Mouse (Mus musculus) skeletal muscle tissue, adult 2 months (tissue): ENCODE measurements around the gene Mrpl54.
"Not testable (repeated sequence)": the region's sequence is repeated elsewhere in the genome, so short reads cannot be mapped to it uniquely, and the experiment has no call there.

ENCODE experiments used
- DNase-seq: peaks from one replicate; pipeline ENCODE4 v3.0.0-alpha.2; 2012; ENCODE audit warnings: low read depth, low spot score

Mrpl54 gene

DNA sequence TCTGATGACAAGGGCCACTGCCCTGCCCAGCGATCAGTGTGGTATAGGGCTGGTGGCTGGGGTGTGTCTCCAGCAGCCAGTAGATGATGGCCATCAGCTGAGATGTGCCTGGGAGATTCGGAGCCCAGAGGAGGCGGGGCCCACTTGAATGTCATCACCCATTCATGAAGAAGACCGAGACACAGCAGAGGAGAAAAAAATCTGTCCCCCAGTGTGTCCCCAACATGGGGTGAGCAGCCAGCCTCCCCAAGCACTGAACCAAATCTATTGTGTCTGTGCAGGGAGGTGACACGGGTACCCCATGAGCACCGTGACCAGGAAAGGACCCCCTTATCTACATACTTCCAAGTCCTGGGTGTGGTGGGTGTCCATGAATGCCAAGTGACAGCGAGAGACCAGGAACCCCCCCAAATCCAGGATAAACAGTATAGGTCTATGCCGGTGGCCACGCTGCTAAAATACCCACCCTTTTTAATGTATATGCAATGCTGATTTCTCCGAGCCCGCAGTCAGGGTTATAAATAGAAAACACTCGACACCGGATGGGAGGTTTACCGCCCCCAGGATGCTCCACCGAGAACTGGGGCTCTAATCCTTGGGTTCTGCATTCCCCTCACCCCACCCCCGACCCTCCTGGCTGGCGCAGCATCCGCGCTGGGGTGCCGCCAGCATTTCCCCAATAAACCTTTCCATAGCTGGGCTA lies 36.8 kb downstream of the Mrpl54 start:
- DNase-seq, result no peak

DNA sequence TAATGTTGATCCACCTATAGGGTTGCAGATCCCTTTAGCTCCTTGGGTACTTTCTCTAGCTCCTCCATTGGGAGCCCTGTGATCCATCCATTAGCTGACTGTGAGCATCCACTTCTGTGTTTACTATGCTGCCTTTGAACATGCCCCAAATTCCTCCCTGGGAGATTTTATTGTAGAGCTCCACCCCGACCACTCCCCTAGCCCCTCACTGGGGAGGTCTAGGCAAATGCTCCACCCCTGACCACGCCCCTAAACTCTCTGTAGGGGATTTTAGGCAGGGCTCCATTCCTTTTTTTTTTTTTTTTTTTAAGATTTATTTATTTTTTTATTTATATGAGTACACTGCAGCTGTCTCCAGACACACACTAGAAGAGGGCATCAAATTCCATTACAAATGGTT lies 43.0 kb downstream of the Mrpl54 start:
- not testable (repeated sequence) for DNase-seq

DNA sequence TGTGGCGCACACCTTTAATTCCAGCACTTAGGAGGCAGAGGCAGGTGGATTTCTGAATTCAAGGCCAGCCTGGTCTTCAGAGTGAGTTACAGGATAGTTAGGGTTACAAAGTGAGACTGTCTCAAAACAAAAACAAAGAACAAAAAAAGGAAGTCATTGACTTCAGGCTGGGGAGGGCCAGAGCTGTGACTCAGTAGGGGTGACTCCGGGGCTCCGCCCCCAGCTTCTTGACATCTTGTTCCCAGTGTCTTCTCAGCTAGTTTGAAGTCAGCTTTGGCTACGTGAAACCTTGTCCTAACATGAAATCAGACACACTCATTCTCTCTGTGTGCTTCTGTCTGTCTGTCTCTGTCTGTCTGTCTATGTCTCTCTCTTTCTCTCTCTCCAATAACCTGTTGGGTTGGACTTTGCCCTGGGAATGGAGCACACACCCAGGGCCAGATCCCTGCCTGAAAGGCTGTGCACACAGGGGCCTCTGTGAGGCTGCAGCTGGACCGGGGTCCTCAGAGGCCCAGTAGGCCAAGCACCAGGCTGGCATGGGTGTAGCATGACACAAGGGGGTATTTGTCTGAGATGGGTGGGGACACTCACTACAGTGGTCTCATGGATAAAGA lies 45.2 kb downstream of the Mrpl54 start:
- no peak for DNase-seq

DNA sequence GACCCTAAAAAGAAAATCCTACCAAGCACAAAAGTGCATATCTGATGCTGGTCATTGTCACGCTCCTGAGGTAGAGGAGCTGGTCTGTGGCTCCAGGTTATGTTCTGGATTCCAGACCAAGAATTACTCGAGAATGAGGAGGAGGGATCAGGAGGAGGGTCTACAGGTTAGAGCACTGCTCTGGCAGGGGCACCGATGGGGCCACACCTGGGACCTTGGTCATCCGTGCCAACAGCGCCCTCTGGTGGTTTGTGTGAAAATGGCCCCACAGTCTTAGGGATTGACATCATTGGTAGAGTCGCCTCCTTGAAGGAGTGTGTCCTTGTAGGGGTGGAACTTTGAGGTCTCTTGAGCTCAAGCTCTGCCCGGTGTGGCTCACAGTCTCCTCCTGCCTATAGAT lies 48.8 kb downstream of the Mrpl54 start:
- DNase-seq, result no peak

DNA sequence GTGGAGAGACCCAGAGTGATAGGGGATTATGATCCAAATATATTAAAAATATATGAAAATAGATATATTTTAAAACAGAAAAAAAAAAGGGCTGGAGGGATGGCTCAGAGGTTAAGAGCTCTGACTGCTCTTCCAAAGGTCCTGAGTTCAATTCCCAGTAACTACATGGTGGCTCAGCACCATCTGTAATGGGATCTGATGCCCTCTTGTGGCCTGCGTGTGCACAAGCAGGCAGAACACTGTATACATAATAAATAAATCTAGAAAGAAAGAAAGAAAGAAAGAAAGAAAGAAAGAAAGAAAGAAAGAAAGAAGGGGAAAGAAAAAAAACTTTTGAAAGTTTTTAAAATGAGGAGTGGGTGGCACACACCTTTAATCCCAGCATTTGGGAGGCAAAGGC lies 49.5 kb downstream of the Mrpl54 start:
- not testable (repeated sequence) for DNase-seq

DNA sequence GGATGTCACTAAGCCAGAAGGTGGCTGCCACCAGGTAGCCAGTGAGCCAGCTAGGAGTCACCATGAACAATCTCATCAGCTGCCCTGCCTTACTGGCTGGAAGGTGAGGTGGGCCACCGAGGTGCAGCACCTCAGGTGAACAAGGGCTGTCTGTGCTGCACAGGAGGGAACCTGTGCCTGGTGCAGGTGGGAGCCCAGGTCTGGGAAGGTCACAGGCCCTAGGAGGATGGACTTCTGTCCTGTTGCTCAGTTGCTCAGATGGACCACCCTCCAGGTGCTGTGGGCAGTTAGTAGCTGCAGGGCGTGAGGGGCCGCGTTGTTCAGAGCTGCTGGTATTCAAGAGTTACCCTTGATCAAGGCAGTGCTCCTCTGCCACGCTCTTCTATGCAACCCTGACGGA lies 49.9 kb downstream of the Mrpl54 start:
- DNase-seq, result no peak

DNA sequence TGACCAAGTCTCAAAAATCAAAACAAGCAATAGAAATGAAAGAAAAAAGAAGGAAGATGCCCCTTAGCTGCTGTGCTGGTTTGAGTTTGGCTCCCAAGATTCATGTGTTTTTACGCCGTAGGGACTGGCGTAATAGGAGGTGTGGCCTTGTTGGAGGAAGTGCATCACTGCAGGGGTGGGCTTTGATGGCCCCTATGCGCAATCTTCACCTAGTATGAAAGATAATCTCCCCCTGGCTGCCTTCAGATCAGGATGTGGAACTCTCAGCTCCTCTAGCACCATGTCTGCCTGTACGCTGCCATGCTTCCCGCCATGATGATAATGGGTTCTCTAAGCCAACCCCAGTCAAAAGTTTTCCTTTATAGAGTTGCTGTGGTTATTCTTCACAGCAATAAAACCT lies 50.5 kb downstream of the Mrpl54 start:
- DNase-seq, result no peak
